Mouse (Mus musculus) liver, embryonic 14.5 days (tissue): ENCODE results near the gene Pttg1. TPM values are rescaled to one million over a fixed set of nuclear protein-coding genes. Genes with fewer than 3 reads are reported as not detected.

Experiments
- ATAC-seq: fragments of 200-750 bp; cut with Nextera tagmentation; 2 replicates; pipeline ENCODE4 v1.8.0; 2017; ENCODE audit warnings: moderate number of reproducible peaks, mild to moderate bottlenecking, moderate library complexity; ENCODE audit not compliant: insufficient read depth
- DNase-seq, 3 experiments: peaks; one replicate each; pipeline ENCODE4 v3.0.0-alpha.2; 2012 to 2013; ENCODE audit warnings: low read depth in 3 of 3, low spot score in 3 of 3
- H3K27ac ChIP-seq: fragments of 300-500 bp; sonication (generic); 2 replicates; pipeline ENCODE4 v1.5.1; 2014; ENCODE audit warnings: moderate library complexity, mild to moderate bottlenecking, control low read depth, inconsistent platforms
- H3K27me3 ChIP-seq: fragments of 300-500 bp; sonication (generic); 2 replicates; pipeline ENCODE4 v1.6.1; 2014; ENCODE audit warnings: mild to moderate bottlenecking, low read length, moderate library complexity; ENCODE audit not compliant: control insufficient read depth, insufficient read depth
- H3K36me3 ChIP-seq: fragments of 300-500 bp; sonication (generic); replicated peaks from 2 replicates; pipeline ENCODE4 v1.6.1; 2014; ENCODE audit warnings: low read depth; ENCODE audit not compliant: control insufficient read depth, insufficient read depth
- H3K4me1 ChIP-seq, 2 experiments: fragments of 200-500 bp in 1 of 2; fragments of 300-500 bp in 1 of 2; sonication (generic) in 1 of 2; replicated peaks; 2 replicates each; pipeline ENCODE4 v1.6.1; 2012 to 2014; ENCODE audit warnings: antibody characterized with exemption in 1 of 2, inconsistent platforms in 1 of 2, low read length in 1 of 2; ENCODE audit not compliant: control insufficient read depth in 2 of 2, insufficient read depth in 2 of 2
- H3K4me2 ChIP-seq: fragments of 300-500 bp; sonication (generic); 2 replicates; pipeline ENCODE4 v1.6.1; 2014; ENCODE audit warnings: low read depth, mild to moderate bottlenecking, control low read depth, moderate library complexity
- H3K4me3 ChIP-seq, 2 experiments: fragments of 200-500 bp in 1 of 2; fragments of 300-500 bp in 1 of 2; sonication (generic) in 1 of 2; 2 replicates each; pipeline ENCODE4 v1.5.1; 2012 to 2014; ENCODE audit warnings: low read depth in 2 of 2, low read length in 2 of 2, mild to moderate bottlenecking in 2 of 2, control low read depth in 1 of 2, inconsistent platforms in 1 of 2, moderate library complexity in 1 of 2; ENCODE audit not compliant: insufficient read depth in 1 of 2
- H3K9ac ChIP-seq: fragments of 300-500 bp; sonication (generic); replicated peaks from 2 replicates; pipeline ENCODE4 v1.6.1; 2014; ENCODE audit warnings: mild to moderate bottlenecking, control low read depth, moderate library complexity
- H3K9me3 ChIP-seq: fragments of 300-500 bp; sonication (generic); 2 replicates; pipeline ENCODE4 v1.6.1; 2016; ENCODE audit warnings: low read length, mixed read lengths; ENCODE audit not compliant: control insufficient read depth
- CTCF ChIP-seq: IDR thresholded peaks from 2 replicates; pipeline ENCODE4 v1.5.1; 2016; ENCODE audit warnings: antibody characterized with exemption, low read depth, control low read depth
- EP300 ChIP-seq: IDR thresholded peaks from 2 replicates; pipeline ENCODE4 v1.6.1; 2016; ENCODE audit warnings: antibody characterized with exemption, low read depth
- WGBS: fragments of 180-500 bp; shearing (Covaris S2); extraction: QIAGEN DNeasy Blood & Tissue Kit; methylation state at CpG from one replicate; pipeline ENCODE4 v1.1.7; 2014; ENCODE audit not compliant: insufficient replicate concordance; 5-methylcytosine and 5-hydroxymethylcytosine counted together
- polyA plus RNA-seq, 2 experiments: library from polyadenylated mRNA; depleted of rRNA in 1 of 2; stranded (reverse) in 1 of 2; unstranded in 1 of 2; fragments of >200 nt; fragmentation: Nextera tagmentation in 1 of 2; extraction: Ambion mirVana in 1 of 2; gene quantifications; 2 replicates each; pipeline versions ENCODE4 v1.2.1 to v1.2.3; 2012 to 2014

Pttg1 gene
- polyA plus RNA-seq, 2 experiments: 35.0 to 58.2 TPM

DNA sequence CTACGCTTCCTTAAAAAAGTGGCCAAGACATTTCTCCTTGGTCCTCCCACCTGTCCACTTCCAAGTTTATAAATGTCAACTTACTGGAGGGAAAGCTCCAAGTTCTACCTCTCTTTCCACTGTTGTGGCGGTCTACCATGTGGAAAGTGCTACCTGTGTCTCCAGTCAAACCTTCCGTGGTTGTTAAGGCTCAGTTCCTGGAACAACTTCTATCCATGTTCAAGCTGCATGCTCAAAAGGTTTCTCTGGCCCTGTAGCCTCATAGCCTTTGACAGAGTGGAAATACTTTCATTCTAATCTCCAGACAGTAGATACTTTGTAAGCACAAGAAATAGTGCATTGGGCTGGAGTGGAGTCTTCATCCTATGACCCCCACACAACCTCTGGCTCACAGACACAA is 46.6 kb downstream of the Pttg1 start:
- WGBS: 71% methylated on average over 3 of the region's 3 CpGs

DNA sequence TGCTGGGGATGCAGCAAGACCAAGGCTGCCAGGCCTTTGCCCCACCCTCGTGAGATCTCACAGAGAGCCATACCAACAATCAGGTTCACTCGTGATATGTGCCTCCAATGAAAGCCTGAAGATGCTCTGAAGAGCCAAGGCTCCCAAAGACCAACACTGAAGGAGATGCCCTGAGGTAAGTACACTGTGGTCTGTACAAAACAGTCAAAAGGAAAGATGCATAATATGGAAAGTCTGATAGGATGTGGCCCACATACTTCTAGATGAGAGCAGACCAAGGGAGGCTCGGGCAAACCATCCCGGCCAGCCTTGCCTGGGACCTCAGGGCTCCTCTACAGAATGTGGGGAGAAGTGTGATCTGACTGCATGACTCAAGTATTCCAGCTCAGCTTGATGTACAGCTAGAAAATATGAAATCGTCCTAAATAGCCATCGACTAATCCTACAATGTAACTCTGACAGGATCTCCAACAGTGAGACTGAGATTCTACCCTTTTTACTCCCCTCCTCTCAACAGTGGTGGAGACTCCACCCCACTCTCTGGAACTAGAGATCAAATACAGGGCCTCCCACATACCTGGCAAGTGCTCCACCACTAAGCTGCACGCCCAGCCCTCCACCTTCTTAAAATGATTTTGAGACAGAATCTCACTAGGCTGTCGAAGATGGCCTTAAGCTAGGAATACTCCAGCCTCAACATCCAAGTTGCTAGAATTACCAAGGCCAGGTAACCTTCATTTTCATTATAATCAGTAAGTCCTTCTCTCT is 48.8 kb downstream of the Pttg1 start:
- H3K4me1 ChIP-seq: no peaks in the 10 kb centered on the region
- no peak overlapping the region for H3K4me3 ChIP-seq
- no peak overlapping the region for H3K4me2 ChIP-seq
- H3K27ac ChIP-seq: no peak overlapping the region
- no peaks in the 10 kb centered on the region for H3K36me3 ChIP-seq
- ATAC-seq: no peak
- TF ChIP-seq EP300 (no peak), CTCF (no peak)
- no peak for DNase-seq
- no peaks in the 10 kb centered on the region for H3K27me3 ChIP-seq
- WGBS: 69% methylated on average over 8 of the region's 8 CpGs
- H3K9ac ChIP-seq: no peak overlapping the region
- H3K9me3 ChIP-seq: no peaks in the 10 kb centered on the region

More for the DNA sequence above, 46.6 kb downstream of the Pttg1 start:
- Histone ChIP-seq H3K27ac (no peak overlapping the region), H3K4me1 (no peaks in the 10 kb centered on the region), H3K4me3 (no peak overlapping the region), H3K9ac (no peak overlapping the region), H3K4me2 (no peak overlapping the region), H3K36me3 (no peaks in the 10 kb centered on the region), H3K9me3 (no peaks in the 10 kb centered on the region), H3K27me3 (no peaks in the 10 kb centered on the region)
- ATAC-seq (no peak), DNase-seq (no peak)
- TF ChIP-seq EP300: no peak
- no peak for TF ChIP-seq CTCF

DNA sequence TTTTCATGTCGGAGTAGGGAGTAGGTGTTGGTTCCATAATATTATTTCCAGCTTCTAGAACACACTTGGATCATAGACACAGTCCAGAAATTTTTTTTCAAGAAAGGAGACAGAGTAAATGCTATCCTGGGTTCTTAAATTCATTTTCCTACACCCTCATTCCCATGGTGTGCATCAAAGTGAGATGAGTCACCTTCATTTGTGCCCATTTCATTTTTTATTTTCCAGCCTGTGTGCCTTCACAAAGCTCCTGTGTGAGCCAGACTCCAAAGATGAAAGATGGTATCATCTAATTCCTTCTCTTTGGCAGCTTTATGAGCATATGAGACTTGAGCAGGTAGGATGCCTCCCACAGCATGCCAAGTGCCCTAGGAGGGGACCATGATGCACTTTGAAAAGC is 49.5 kb downstream of the Pttg1 start:
- no peaks in the 10 kb centered on the region for H3K27me3 ChIP-seq
- H3K9ac ChIP-seq: no peak overlapping the region
- no peaks in the 10 kb centered on the region for H3K36me3 ChIP-seq
- no peak for ATAC-seq
- no peak overlapping the region for H3K4me3 ChIP-seq
- no peak for TF ChIP-seq EP300
- no peak for TF ChIP-seq CTCF
- no peaks in the 10 kb centered on the region for H3K9me3 ChIP-seq
- no peak overlapping the region for H3K27ac ChIP-seq
- H3K4me1 ChIP-seq: no peaks in the 10 kb centered on the region
- 64% methylated on average over 1 of the region's 1 CpGs for WGBS
- no peak overlapping the region for H3K4me2 ChIP-seq
- no peak for DNase-seq

DNA sequence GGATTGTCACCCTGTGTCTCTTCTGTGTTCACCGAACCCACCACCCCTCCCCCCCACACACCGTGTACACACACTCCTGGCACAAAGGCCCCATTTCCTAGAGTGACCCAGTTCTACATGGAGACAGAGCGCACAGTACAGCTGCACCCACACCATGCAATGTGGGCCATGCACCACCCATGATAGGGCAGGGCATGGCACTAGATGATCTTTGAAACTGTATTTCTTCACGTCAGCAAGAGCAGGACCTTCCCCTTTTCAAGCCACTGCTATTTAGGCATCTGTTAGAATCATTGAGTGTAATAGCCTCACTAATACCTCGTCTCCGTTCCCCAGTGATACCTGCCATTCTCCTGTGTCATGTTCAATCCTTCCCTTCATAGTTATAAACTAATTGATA is 51.1 kb downstream of the Pttg1 start:
- Histone ChIP-seq H3K4me3 (no peak overlapping the region), H3K27me3 (no peaks in the 10 kb centered on the region), H3K9ac (no peak overlapping the region), H3K4me1 (no peaks in the 10 kb centered on the region), H3K36me3 (no peaks in the 10 kb centered on the region), H3K27ac (no peak overlapping the region), H3K9me3 (no peaks in the 10 kb centered on the region), H3K4me2 (no peak overlapping the region)
- WGBS: 61% methylated on average over 6 of the region's 6 CpGs
- DNase-seq (no peak), ATAC-seq (no peak)
- no peak for TF ChIP-seq EP300
- TF ChIP-seq CTCF: no peak

DNA sequence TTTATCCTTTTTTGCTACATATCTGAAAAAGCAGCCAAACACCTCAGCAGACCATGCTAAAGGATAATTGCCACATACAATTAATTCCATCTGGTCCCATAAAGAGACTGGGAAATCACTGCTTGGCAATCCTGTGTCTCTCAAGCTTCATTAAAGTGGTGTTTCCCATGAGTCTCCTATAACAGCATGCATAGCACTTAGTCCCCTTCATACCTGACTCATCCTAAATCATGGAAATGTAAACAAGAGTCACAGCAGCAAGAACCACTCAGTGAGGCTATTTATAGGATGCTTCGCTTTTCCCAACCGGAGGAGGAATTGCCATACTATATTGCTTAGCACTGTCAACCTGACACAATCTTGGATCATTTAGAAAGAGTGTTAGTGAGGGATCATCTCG is 52.7 kb downstream of the Pttg1 start:
- 51% methylated on average over 3 of the region's 3 CpGs for WGBS
- H3K27me3 ChIP-seq: no peaks in the 10 kb centered on the region
- H3K4me1 ChIP-seq: no peaks in the 10 kb centered on the region
- no peak overlapping the region for H3K9ac ChIP-seq
- no peak overlapping the region for H3K4me2 ChIP-seq
- DNase-seq (no peak), ATAC-seq (no peak)
- no peak overlapping the region for H3K4me3 ChIP-seq
- no peaks in the 10 kb centered on the region for H3K36me3 ChIP-seq
- no peak for TF ChIP-seq EP300
- TF ChIP-seq CTCF: no peak
- no peaks in the 10 kb centered on the region for H3K9me3 ChIP-seq
- no peak overlapping the region for H3K27ac ChIP-seq
